Mouse (Mus musculus) central nervous system, embryonic 14 days (tissue): ENCODE measurements around the gene Dnajb14. TPM values are rescaled to one million over a fixed set of nuclear protein-coding genes. Genes with fewer than 3 reads are reported as not detected.

Experiments used
- polyA plus RNA-seq: library from polyadenylated mRNA; depleted of rRNA; stranded (reverse); fragments of >200 nt; gene quantifications from 2 replicates; pipeline ENCODE4 v1.2.3, GENCODE M21; 2012; rRNA removed

The Dnajb14 gene
- polyA plus RNA-seq = 7.1 and 7.7 TPM in 2 replicates

GRCm38 (mm10) chr3:137867437-137868093 is at the start of gene Dnajb14:
Gene Dnajb14, plus strand, starts transcription at chr3:137867675.

DNA sequence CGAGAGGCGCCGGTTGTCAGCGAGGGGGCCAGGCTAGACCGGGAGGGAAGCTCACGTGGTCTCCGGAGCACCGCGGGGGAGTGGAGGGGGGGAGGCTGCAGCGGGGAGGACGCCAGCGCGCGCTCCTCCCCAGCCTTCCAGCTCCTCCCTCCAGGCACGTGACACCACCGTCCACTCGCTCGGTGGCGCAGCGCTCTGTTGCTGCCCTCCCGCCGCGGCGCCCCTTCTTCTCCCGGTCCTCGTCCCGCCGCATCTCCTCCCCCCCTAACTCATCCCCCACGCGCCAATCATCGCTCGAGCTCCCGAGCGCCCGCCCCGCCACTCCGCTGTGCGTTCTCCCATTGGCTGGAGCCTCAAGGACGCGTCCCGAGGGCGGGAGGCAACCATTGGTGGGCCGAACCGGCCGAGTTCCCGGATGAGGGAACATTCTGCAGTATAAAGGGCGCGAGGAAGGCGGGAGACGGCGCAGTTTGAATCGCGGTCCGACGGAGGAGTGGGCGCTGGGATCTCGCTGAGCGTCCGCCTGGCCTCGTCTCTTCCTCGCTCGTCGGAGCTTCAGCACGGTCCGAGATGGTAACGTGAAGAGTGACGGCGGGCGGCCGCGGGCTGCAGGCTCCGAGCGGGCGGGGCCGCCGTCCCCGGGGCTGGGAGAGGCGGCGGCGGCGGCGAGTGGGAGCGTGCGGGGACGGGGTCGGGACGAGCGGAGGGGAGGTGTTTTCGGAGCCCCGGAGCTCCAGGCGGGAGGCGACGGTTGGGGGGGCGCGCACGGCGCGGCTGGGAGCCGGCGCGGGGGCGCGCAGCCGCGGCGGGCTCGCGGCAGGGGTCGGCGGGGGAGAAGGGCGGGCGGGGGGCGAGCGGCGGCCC is 3.1 kb upstream of the Dnajb14 start, which contains the start of gene H2afz:
H2afz (plus strand) TSS at position 364 of the 864 bp plus-strand sequence.

DNA sequence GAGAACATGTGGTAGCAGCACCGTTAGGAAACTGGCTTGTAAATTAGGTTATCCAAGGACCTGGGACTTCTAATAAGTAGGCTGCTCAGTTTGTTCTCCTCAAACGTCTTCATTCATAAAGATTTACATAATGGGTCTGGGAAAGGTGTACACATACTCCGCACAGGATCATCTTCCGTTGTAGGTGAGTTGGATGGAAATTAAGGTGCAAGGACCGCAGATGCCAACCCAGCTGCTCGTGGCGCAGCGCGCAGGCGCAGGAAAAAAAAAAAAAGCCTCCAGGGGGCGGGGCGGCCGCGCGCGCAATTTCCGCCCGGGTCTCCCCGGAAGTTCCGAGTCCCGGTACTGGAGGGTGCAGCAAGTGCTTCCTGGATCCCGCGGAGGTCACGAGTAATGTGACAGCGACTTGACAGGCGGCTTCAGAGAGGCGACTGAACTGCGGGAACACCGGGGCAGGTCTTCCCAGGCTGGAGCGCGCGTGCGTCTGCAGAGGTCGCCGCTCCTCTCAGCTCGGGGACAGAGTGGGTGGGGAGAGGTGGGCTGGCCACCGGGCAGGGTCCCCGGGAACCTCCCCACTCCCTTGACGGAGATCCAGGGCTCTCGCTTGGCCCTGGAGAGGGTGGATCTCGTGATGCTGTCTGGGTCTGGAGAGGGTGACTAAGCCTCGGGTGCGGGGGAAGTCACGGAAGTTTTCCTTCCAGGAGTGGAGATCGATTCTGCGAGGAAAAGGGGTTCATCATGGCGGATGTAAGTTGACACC is 50.9 kb downstream of the Dnajb14 start, which contains the start of gene Lamtor3:
Lamtor3 (plus strand) TSS at position 335 of the 760 bp plus-strand sequence.

Other genes with a start within 250 kb of the Dnajb14 start
- 4.5 TPM in 2 replicates for gene Ddit4l, start 246.1 kb upstream of the Dnajb14 start, polyA plus RNA-seq
- gene Gm21962, start 196.2 kb upstream of the Dnajb14 start, polyA plus RNA-seq = not detected in 2 replicates
- gene H2afz, start 3.2 kb upstream of the Dnajb14 start, polyA plus RNA-seq = 985 and 1,299 TPM in 2 replicates
- 88.1 and 100 TPM in 2 replicates for gene Lamtor3, start 50.8 kb downstream of the Dnajb14 start, polyA plus RNA-seq
- gene Dapp1, start 113.9 kb downstream of the Dnajb14 start, polyA plus RNA-seq = 2.9 TPM in 2 replicates
- 0.06 and 0.55 TPM in 2 replicates for gene 1110002E22Rik, start 197.4 kb downstream of the Dnajb14 start, polyA plus RNA-seq
- gene Gm5105, start 199.7 kb downstream of the Dnajb14 start, polyA plus RNA-seq = 0.05 and 0.09 TPM in 2 replicates